Mouse (Mus musculus) urinary bladder, postnatal 10 days (tissue): ENCODE measurements around the gene Apaf1.

ENCODE experiments used
- DNase-seq: peaks from one replicate; pipeline ENCODE4 v3.0.0; 2022; ENCODE audit warnings: low spot score

Apaf1 gene

DNA sequence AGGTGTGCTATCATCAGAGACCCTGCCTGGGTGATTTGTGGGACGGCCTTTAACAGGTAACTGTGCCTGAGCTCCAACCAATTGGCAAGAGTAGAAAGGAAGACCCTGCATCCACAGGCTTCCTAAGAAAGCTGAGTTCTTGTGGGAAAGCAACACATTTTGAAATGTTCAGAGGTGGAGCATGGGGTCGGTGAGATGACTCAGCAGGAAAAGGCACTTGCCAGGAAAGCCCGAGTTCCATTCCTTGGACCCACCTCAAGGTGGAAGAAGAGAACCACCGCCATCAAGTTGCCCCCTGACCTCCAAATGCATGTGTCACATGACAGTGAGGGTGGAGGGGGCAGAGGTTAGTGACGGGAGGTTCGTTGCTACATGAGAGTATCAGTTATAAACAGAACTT, 108.1 kb downstream of the Apaf1 start:
- DNase-seq: no peak

GRCm38 (mm10) chr10:90974084-90974483, 108.5 kb downstream of the Apaf1 start:
- DNase-seq: no peak

GRCm38 (mm10) chr10:90970560-90970959, 112.0 kb downstream of the Apaf1 start:
- no peak for DNase-seq

GRCm38 (mm10) chr10:90969355-90970174, 113.0 kb downstream of the Apaf1 start:
- DNase-seq: no peak

- DNase-seq: no peak
Measured at GRCm38 (mm10) chr10:90968247-90968646, 114.3 kb downstream of the Apaf1 start.

DNA sequence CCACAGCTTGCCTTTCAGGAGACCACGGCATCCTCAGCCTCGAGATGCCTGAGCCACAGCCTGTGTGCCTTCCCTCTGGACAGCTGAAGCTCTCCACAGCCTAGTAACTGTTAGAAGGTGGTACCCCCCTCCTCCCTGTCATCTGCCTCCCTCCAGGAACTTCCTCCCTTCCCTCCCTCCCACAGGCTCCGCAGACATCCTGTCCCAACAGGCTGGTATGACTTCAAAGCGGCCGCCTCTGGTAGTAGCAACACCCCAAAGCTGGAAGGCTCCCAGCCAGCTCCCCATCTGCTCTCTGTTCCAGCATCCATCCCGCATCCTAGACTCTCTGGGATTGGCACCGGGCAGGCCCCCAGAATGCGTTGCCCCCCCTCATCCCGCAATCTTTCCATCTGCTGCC, 115.7 kb downstream of the Apaf1 start:
- no peak for DNase-seq

GRCm38 (mm10) chr10:90965671-90966315, 116.8 kb downstream of the Apaf1 start:
- no peak for DNase-seq

GRCm38 (mm10) chr10:90964511-90964910, 118.1 kb downstream of the Apaf1 start:
- DNase-seq: no peak

GRCm38 (mm10) chr10:90960374-90960773, 122.2 kb downstream of the Apaf1 start:
- no peak for DNase-seq

- DNase-seq: no peak
Measured at GRCm38 (mm10) chr10:90953821-90954220, 128.7 kb downstream of the Apaf1 start.

- no peak for DNase-seq
Measured at GRCm38 (mm10) chr10:90953103-90953709, 129.4 kb downstream of the Apaf1 start.

DNA sequence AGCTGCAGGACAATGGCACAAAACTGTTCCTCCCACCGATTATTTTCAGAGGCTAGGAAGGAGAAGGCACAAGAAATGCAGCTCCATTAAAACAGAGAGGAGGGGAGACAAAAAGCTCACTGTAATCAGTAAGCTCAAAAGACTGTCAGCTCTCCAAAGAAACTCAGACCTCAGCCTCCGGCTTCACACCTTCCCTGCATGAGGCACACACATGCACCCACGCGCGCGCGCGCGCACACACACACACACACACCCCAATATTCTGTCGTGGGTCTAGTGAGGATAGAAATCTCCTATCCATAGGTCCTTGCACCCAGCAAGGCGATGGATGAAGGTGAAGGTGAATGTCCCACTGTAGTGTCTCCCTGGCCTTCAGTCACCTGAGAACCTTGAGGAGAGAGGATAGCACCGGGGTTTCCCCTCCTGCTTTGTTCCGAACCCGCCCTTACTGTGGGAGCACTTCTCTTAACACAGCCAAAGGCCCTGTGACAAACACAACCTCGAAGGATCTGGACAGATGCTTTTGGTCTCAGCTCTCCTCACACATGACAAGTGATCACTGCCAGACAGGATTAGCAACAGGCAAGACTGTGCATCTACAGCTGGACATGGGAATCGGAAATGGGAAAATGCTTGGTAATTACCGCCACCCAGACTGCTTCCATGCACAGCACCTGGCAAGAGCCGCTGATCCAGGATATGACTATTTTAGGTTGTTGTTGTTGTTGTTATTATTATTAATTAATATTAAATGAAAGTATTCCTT, 134.8 kb downstream of the Apaf1 start:
- no peak for DNase-seq

GRCm38 (mm10) chr10:90947043-90947442, 135.5 kb downstream of the Apaf1 start:
- DNase-seq: no peak

GRCm38 (mm10) chr10:90942001-90942700, 140.4 kb downstream of the Apaf1 start:
- DNase-seq: no peak

DNA sequence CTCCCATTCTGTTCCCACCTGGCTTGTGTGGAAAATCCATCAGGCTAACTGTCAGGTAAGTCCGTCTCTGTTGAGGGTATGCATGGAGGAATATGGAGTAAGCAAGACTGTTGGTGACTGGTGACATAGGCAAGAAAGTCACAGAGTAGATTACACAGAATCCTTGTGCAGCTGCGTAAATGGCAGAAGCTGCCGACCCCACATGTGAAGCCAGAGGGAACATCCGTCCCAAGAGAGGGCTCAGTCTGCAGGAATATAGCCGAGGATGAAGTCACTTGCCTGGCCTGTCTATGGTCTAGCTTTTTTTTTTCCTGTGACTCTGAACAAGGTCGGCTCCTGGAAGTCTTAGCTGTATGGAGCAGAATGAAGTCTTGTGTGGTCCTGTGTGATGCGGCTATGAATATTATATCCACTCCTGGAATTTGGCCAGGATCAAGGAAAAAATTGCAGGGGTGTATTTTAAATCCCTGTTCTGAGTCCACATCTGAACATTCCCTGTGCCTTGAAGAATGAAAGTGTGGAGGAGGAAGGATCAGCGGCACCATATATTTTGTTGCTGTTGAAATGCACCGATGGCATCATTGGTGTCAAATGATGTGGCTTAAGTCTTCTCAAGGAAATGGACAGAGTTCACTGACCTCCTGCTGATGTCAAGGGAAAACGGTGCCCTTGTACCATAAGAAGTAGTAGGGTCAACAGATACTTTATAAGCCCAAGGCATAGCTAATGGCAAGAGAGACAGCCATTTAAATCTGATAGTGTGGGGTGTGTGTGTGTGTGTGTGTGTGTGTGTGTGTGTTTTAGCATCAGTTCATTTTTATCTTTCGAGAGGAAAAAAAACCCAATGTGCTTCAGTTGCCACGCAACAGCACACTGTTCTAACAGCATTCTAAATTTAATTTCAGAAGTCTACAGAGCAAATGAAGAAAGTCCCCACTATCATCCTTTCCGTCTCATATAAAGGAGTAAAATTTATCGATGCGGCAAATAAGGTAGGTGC, 141.7 kb downstream of the Apaf1 start:
- no peak for DNase-seq
